Mouse (Mus musculus): ENCODE data around the gene Lzts2. TPM values are rescaled to one million over a fixed set of nuclear protein-coding genes. Genes with fewer than 3 reads are reported as not detected.

Gene Lzts2
- total RNA-seq, 1 experiment from 2014 or later: 101 TPM

- DNase-seq: no peak
These were observed 35.3 kb downstream of the Lzts2 start for GRCm38 (mm10) chr19:45049523-45049922.

- no peak for DNase-seq
These were observed 39.2 kb downstream of the Lzts2 start for GRCm38 (mm10) chr19:45053451-45053850.

- DNase-seq: no peak
These were observed 40.9 kb downstream of the Lzts2 start for GRCm38 (mm10) chr19:45054892-45055690.

GRCm38 (mm10) chr19:45056364-45056763, 42.1 kb downstream of the Lzts2 start:
- DNase-seq: no peak

- no peak for DNase-seq
These were observed 42.9 kb downstream of the Lzts2 start for GRCm38 (mm10) chr19:45056908-45057698.

GRCm38 (mm10) chr19:45057724-45058112, 43.5 kb downstream of the Lzts2 start:
- no peak for DNase-seq

GRCm38 (mm10) chr19:45058113-45058839, 44.1 kb downstream of the Lzts2 start:
- peak; percentile 86 for DNase-seq

- no peak for DNase-seq
These were observed 44.6 kb downstream of the Lzts2 start for GRCm38 (mm10) chr19:45058841-45059240.

- peak; percentile 71 for DNase-seq
These were observed 49.5 kb downstream of the Lzts2 start for GRCm38 (mm10) chr19:45063565-45064292.

- DNase-seq: no peak
These were observed 51.0 kb downstream of the Lzts2 start for GRCm38 (mm10) chr19:45065226-45065625.

GRCm38 (mm10) chr19:45067170-45067569, 53.0 kb downstream of the Lzts2 start:
- DNase-seq: no peak

GRCm38 (mm10) chr19:45067758-45068510, 53.7 kb downstream of the Lzts2 start:
- no peak for DNase-seq

- DNase-seq: peak; percentile 91
These were observed 59.8 kb downstream of the Lzts2 start for GRCm38 (mm10) chr19:45073871-45074542.

GRCm38 (mm10) chr19:45074580-45075322, 60.5 kb downstream of the Lzts2 start, which contains the start of gene Kazald1:
Gene Kazald1 (plus strand): TSS chr19:45075241.
- DNase-seq: peak; percentile 93

- DNase-seq: no peak
These were observed 61.3 kb downstream of the Lzts2 start for GRCm38 (mm10) chr19:45075323-45076035.

- DNase-seq: no peak
These were observed 61.9 kb downstream of the Lzts2 start for GRCm38 (mm10) chr19:45076036-45076575.
